Mouse (Mus musculus) embryo, embryonic 10.5 days (tissue): ENCODE results near the gene Tmem214.

Source experiments
- DNase-seq: peaks from one replicate; pipeline ENCODE4 v3.0.0-alpha.2; 2015; ENCODE audit warnings: low spot score

Gene Tmem214

DNA sequence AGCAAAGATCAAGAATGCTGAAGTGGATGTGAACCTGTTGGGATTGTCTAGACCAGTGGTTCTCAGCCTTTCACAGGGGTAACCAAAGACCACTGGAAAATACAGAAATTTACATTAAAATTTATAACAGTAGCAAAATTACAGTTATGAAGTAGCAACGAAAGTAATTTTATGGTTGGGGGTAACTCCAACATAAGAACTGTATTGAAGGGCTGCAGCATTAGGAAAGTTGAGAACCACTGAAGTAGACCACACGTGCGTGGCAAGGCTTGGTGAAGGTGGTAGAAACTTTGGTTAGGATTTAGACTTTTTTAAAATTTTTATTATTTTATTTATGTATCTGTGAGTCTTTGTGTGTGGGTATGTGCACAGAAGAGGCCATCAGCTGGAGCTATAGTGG lies at the start of gene Tmem214:
Tmem214 (plus strand) TSS at position 301 of the 400 bp plus-strand sequence.
- DNase-seq, result no peak

DNA sequence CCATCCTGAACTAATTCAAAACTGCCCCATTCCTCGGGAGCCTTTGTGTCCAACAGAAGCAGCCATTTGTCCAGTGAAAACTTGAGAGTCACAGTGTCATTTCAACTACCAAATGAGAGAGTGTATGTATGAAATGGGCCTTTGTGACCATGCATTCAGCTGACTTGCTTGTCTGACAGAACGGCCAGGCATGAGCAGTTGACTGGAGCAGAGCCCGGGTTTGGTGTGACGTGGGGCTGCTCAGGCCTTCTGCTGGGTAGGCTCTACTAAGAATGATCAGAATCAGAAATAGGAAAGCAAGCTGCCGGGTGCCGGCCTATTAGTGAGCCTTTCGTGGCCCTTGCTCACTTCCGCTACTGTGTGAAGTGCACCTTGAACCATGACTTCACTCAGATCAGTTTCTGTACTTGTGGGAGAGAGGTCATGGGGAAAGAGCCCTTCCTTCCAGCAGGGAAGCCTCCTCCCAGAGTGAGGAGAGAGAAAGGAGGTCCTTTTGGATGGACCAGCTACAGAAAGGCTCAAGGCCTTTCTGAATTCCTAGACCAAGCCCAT lies 49.0 kb upstream of the Tmem214 start:
- DNase-seq, result no peak

DNA sequence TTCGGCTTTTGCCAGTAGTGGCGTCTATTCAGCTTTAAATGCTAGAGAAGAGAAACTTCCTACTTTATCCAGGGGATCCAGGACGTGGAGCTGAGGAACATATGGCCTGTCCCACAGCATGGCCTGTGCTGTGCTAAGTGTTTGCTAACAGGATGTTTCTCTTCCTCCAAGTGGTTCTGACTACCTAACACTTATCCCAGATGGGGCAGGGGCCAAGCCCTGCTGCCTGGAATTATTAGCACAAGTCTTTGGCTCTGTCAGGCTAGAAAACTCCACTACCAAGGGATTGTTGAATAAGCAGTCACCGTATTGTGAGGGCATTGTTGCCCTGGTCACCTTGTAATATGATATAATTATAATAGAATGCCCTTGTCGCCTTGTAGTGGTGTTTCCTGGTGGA lies 45.1 kb upstream of the Tmem214 start:
- no peak for DNase-seq

DNA sequence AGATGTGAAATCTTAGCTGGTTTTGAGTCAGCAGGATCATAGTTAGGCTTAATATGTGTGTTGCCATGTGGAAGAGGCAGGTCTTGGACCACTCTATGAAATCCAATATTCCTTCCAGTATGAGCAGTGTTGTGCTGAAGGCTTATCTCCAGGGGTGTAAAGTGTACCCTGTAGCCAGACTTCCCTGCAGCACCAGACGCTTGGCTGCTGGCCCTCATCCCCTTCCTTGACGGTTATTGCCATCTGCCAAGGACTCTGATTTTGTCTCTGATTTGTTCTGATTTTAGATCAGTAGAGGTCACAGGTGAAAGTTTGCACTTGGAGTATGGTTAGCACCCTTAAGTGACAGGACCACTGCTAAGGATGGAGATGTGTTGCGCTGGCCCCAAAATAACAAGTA lies 44.7 kb upstream of the Tmem214 start:
- DNase-seq, result no peak

DNA sequence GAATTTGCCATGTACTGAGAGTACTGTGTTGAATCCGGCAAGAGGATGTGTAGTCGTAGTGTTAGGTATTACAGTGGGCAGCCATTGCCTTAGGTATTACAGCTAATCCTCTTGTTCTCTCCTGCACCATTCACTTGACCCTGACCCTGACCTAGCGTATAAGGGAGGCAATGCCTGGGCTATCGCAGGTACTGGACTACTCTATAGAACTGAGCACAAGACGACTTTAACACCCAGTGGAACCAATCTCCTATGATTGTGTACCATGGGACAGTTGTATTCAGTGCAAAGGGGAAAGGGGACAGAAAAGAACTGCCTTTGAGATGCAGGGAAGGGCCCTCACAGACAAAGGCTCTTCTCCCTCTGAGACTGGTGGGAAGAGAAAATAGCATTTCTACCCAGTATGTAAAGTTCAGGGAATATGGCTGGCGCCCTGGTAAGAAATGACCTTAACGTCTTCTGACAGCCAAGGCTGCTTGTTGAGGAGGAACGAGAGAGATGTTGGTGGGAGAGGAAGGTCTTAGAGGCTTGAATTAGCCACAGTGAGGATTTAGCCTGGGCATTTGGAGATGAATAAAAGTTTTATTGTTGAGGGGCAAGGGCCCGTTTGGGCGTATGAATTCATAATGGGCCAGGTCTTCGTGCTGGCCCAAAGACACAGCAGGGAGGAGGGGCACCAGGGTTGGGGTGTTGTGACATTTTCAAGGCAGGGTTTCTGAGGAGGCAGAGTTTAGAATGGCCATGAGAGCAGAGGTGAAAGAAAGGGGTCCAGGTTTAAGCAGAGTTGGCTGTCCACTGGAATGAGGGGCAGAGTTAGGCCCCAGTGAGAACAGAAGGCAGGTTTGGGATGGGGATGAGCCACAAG lies 43.5 kb upstream of the Tmem214 start:
- DNase-seq, result no peak

DNA sequence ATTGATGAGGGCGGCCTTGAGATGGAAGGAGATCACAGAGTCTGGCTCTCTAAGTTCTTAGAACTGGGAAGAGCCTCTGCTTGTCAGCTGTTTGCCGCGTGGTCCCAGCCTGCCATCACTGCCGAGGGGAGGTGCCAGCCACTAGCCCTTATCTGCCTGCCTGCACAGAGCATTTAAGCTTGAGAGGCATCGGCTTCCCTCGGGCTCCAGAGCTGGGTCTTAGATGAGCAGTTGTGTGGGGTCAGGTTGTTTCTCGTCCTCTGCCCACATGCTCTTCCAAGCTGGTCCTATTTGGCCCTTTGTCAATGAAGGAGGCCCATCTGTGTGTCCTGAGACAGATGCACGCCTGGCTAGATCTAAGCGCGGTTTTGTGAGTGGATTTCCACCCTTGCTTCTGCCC lies 42.6 kb upstream of the Tmem214 start:
- no peak for DNase-seq

DNA sequence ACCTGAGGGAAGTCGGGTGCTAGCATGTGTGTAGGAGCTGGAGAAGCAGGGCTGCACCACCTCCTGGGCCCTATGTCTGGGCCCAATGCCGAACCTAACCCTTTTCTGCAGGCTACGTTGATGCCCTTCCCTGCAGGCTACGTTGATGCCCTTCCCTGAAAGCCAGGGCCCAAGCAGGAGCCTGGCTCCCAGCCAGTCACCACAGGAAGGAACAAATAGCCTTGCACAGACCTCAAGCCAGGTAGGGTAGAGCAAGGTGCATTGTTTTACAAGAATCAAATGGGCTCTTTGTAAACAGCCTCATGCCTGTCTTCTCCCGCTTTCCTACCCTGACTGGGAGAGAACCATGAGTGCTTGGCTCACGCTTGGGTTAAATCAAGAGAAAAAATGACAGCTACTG lies 42.0 kb upstream of the Tmem214 start:
- no peak for DNase-seq

DNA sequence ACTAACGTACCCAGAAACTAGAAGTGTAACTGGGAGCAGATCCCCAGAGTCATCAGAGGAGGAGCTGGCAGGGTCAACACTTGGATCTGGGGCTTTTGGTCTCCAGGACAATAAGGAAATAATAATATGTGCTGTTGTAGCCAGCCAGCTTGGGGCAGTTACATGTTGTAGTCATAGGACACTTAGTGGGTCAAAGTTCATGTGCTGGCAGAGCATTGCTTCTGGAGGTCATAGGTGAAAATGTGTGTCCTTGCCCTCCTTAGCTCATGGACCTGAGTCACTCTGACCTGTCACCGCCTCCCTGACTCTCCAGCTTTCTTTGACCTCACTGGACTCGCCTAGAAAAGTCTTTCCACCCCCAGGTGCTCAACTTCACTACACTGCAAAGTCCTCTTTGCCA lies 34.4 kb upstream of the Tmem214 start:
- no peak for DNase-seq

DNA sequence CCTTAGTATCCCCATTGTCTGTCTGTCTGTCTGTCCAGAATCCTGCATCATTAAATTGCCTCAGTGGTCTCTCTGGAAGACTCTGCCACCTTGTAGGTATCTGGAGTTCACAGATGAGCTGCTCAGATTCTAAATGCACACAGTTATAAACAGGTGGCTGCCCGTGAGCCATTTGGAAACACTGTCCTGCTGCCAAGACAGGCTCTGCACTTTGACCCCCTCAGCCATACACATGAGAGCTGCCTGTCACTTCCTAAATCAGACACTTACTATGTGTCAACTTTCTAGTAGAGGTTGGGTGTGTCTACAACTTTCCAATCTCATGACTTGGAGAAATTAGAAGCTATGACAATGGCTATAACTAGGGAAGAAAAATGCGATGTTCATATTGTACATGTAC lies 28.1 kb upstream of the Tmem214 start:
- DNase-seq, result no peak

DNA sequence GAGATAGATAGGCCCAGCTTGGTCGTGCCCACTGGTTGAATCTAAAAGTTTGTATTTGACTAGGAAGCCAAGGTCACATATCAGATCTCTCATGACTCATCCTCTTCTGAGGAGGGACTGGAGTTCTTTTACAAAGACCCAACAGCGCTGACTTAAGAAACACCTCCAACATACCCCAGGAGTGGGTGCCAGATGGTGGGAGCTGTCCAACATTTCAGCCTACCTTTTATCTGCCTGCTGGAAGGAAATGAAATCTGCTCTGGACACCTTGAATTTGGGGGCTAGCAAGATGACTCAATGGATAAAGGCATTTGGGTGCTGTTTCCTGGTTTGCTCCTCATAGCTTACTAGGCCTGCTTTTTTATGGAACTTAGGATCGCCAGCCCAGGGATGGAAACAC lies 25.9 kb upstream of the Tmem214 start:
- DNase-seq, result peak; percentile 23

DNA sequence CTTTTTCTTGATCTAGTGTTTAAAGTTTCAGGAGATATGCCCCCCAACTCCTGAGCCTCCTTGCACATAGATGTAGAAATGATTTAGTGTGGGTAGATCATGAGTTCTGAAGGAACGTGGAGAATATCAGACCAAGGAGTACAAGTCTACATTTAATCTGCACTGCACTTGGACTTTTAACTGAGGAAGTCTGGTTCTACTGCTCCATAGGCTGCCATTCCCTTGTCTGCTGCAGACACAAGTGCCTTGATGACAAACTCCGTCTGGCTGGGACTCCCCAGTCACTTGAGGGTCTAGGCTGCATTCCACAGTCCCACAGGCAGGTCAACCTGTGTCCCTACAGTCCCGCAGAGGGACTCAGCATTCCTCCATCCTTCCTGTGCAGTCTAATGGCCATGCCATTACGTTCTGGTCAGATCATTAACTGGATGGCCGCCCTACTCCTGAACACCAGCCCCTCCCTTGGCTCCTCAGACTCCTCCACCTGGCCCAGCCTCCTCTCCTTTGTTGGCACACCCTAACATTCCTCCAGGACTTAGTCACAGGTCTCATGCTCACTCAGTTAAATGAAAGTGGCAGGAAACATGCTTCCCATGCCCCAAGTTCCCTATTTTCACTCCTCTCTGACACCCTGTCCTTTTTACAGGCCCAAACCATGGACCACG lies 17.8 kb upstream of the Tmem214 start:
- DNase-seq, result no peak

DNA sequence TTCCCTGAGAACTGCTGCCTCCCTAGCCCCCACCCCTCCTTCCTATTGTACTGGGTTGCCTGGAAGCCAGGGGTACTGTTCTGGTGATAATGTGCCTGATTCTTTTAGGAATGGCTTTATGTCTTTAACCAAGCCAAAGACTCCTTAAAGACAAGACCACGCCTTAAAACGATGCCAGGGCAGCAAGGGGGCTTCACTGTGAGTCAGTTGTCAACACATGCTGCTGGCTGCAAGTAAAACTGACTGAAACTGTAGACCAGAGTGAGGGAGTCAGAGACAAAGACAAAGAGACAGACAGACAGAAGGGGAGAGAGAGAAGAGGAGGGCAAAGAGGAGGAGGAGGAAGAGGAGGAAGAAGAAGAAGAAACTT lies 17.3 kb upstream of the Tmem214 start:
- no peak for DNase-seq

DNA sequence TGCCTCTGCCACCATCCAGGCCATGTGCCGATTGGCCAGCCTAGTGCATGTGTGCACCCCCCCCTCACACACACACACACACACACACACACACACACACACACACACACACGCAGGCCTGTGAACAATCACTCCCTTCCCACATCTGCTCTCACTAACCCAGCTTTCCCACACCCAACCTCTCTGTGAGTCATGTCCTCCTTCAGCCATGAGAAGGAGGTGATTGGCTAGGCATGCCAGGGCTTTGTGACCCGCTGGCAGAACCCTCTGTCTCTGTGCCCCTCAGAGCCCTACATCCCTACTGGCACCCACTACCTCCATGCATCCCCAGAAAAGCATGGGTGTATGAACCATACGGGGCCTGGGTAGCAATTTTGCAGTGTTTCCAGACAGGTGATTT lies 14.3 kb upstream of the Tmem214 start:
- DNase-seq, result no peak

DNA sequence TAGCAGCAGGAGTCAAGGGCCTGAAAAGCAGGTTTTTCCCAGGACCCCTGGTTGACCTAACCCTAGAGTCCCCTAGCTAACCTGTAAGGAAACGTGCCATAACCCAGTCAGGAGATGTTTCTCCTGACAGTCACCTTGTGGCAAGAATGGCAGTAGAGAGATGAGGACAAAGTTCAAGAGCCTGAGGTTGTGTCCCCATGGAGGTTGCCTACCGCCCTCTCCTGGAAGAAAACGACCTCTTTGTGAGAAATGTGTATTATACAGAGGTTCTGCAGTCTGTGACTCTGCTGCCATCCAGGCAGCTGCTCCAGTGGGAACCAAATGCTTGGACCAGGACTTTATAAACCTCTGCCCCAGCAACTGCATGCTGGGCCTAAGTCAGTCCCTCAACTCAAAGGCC lies 12.1 kb upstream of the Tmem214 start:
- DNase-seq, result peak; percentile 8

DNA sequence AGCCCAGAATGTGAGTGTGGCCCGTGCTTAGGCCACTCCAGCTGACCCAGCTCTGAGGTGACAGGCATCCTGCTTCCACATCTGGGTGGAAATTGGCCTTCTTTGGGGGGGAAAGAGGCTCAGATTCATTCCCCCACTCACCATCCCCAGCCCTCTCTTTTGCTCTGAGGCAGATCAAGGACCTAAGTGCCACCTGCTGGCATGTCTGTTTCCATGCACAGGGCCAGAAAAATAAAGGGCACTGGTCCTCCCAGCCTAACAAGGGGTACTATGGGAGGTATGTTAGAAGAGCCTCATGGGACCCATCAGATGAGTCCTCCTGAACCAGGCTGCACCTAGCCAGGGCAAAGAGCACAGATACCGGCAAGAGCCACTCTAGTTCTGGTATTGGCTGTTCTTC lies 11.7 kb upstream of the Tmem214 start:
- no peak for DNase-seq

DNA sequence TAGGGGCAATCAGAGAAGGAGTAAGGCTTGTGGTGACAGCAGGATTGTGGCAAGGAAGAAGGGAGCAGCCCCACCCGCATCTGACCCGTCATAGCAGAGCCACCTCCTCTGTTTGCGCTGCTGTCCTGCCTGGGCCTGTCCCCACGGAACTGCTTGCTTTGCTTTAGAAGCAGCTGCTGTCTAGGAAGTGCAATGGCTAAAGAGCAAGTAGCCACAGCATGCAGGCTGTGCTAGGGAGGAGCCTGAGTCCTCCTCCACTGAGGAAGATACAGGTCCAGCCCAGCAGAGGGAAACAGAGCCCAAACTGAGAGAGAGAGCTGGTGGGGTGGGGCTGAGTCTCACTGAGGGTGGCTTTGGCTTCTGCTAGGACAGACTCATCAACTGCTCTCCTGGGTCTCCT lies 4.0 kb upstream of the Tmem214 start:
- DNase-seq, result peak; percentile 12

DNA sequence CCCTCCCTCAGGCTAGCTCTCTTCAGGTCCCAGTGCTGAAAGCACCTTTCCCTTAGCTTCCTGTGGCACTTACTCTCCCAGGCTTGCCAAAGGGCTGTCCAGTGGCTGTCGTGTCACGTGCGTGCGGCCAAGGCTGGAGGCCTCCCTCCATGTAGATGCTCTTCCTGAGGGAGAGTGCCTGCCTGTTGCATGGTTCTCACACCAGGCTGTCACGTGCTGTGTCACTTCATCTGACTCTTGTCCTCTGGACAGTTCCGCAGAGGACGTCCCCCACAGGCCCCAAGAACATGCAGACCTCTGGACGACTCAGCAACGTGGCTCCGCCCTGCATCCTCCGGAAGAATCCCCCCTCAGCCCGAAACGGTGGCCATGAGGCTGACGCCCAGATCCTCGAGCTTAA lies 3.5 kb upstream of the Tmem214 start:
- DNase-seq, result no peak

DNA sequence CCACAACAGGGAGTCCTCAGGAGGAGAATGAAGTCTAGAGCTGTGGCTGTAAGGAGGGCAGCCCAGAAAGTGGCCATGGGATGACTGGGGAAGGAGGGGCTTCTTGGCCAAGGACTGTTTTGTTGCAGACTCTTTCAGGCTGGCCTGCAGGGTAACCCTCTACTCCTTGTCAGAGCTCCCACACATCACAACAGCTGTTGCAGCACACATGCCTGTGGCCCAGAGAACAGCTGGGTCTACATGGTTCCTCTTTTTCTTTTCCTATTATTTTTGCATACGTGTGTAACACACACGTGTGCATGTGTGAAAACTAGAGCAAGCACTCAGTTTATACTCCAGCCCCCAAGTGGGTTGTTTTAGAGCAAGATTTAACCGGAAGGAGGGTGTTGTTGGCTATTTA lies 941 bp upstream of the Tmem214 start:
- no peak for DNase-seq

DNA sequence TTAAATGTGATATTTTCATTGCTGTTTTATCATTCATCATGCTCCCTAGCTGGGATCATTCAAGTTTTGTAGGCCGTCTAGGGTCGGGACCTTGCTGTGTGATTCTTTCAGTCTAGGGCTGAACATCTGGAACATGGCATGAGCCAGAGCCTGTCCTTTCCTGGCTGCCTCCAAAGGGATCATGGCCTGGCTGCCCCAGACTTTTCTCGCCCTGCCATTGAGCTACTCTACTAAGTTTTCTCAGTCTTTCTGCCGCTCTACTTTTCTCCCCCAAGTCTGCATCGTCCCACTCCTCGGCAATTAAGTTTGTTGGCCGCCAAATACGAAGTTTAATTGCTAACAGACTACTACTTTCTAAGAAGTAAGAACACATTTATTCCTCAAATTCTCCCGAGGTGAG lies 1.2 kb downstream of the Tmem214 start:
- DNase-seq, result peak; percentile 59

DNA sequence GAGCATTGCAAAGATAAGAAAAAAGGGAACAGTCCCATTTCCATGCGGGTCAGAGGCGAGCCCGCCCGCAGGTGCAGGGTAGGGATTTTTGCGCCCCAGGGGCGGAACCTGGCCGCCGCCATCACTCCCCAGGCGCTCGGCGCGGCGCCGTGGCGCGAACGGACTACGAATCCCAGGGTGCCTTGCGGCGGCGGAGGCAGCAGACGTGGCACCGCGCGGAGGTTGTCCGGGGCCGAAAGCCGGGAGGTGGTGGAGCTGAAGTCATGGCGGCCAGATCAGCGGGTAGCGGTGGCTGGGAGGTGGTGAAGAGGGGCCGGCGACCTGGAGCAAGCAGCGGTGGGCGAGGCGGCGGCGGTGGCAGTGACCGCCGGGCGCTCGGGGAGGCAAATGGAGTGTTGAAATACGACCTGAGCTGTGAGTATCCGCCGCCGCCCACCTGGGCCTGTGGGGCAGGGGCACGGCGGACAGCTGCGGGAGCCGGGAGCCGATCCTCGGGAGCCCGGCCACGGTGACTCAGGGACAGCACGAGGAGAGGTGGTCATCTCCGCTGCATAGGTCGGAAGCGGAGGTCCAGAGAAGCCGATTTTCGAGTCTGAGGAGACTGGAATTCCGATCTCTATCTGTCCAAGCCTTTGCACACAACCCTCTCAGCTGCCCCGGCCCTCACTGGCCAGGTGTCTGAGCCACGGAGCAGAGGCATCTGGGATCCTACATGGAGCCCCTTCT lies 1.8 kb downstream of the Tmem214 start:
- DNase-seq, result peak; percentile 90

DNA sequence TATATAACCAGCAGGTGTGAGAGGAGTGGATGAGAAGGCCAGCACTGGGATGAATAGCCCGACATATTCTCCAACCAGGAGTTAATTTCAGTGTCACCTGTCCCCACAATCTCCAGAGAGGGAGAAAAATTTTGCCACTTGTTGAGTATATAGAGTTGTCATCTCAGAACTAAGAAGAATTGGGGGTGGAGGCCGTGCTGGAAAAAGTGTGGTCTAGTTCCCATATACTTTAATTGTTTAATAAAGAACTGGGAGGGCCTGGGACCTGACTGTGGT lies 2.3 kb downstream of the Tmem214 start:
- no peak for DNase-seq

DNA sequence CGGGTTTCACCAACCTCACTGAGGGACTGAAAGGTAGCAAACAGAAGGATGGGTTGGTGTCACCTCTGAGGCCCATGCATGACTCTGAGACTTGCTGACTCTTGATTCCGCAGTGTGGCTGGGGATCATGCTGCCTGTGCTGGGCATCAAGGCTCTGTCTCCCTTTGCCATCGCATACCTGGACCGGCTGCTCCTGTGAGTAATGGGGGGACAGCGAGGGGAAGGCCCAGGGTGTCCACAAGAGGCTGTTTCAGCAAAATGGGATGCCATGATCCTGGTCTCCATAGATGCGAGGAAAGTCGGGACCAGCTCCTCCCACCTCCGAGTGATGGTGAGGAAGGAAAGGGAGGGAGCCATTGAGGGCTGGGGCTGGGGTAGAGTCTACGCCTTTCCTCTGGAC lies 4.8 kb downstream of the Tmem214 start:
- no peak for DNase-seq

DNA sequence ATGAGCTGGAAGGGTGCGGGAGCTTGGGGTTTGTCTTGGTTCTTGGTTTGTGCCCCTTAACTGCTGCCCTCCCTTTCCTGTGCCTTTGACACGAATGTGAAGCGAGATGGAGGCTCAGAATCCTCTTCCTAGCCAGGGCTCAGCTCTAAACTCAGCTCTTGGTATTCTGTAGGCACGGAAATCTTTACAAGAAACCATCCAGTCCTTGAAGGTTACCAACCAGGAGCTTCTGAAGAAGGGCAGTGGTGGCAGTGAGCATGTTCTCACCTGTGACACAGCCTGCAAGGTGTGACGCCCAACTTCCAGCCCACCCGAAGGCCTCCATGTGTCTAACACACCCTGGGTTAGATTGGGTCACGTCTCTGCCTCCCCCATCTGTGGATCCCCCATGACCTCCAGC lies 6.6 kb downstream of the Tmem214 start:
- no peak for DNase-seq
